Mouse (Mus musculus) liver, postnatal 0 days (tissue): ENCODE data around the gene Taf3. TPM values are rescaled to one million over a fixed set of nuclear protein-coding genes. Genes with fewer than 3 reads are reported as not detected.

Source experiments
- ATAC-seq: fragments of 200-750 bp; cut with Nextera tagmentation; 2 replicates; pipeline ENCODE4 v1.8.0; 2017; ENCODE audit warnings: mild to moderate bottlenecking, moderate library complexity
- DNase-seq: peaks from one replicate; pipeline ENCODE4 v3.0.0-alpha.2; 2016
- H3K27ac ChIP-seq: fragments of 300-500 bp; sonication (generic); 2 replicates; pipeline ENCODE4 v1.5.1; 2014; ENCODE audit warnings: antibody characterized with exemption, moderate library complexity, mild to moderate bottlenecking, low read depth
- H3K27me3 ChIP-seq: fragments of 300-500 bp; sonication (generic); 2 replicates; pipeline ENCODE4 v1.6.1; 2014; ENCODE audit warnings: low read length, control low read depth, mixed read lengths; ENCODE audit not compliant: insufficient read depth
- H3K36me3 ChIP-seq: fragments of 300-500 bp; sonication (generic); replicated peaks from 2 replicates; pipeline ENCODE4 v1.6.1; 2014; ENCODE audit warnings: mild to moderate bottlenecking, control low read depth, low read length, moderate library complexity, mixed read lengths; ENCODE audit not compliant: insufficient read depth
- H3K4me1 ChIP-seq: fragments of 300-500 bp; sonication (generic); 2 replicates; pipeline ENCODE4 v1.6.1; 2014; ENCODE audit warnings: antibody characterized with exemption, mild to moderate bottlenecking, control low read depth; ENCODE audit not compliant: insufficient read depth
- H3K4me2 ChIP-seq: fragments of 300-500 bp; sonication (generic); 2 replicates; pipeline ENCODE4 v1.6.1; 2014; ENCODE audit warnings: low read depth, mild to moderate bottlenecking, low read length, moderate library complexity, mixed read lengths
- H3K4me3 ChIP-seq: fragments of 300-500 bp; sonication (generic); 2 replicates; pipeline ENCODE4 v1.5.1; 2014; ENCODE audit warnings: low read depth, low read length
- H3K9ac ChIP-seq: fragments of 300-500 bp; sonication (generic); replicated peaks from 2 replicates; pipeline ENCODE4 v1.6.1; 2014; ENCODE audit warnings: mild to moderate bottlenecking, moderate library complexity
- H3K9me3 ChIP-seq: fragments of 300-500 bp; sonication (generic); 2 replicates; pipeline ENCODE4 v1.6.1; 2016; ENCODE audit warnings: mild to moderate bottlenecking, control low read depth, low read length, mixed read lengths
- CTCF ChIP-seq: sonication (generic); IDR thresholded peaks from 2 replicates; pipeline ENCODE4 v1.5.1; 2016; ENCODE audit warnings: antibody characterized with exemption, low read depth
- EP300 ChIP-seq: IDR thresholded peaks from 2 replicates; pipeline ENCODE4 v1.6.1; 2016; ENCODE audit warnings: antibody characterized with exemption, low read depth, mild to moderate bottlenecking
- WGBS: fragments of 180-500 bp; shearing (Covaris S2); extraction: QIAGEN DNeasy Blood & Tissue Kit; methylation state at CpG from one replicate; pipeline ENCODE4 v1.1.7; 2014; ENCODE audit not compliant: insufficient replicate concordance; 5-methylcytosine and 5-hydroxymethylcytosine counted together
- polyA plus RNA-seq: library from polyadenylated mRNA; unstranded; fragments of >200 nt; fragmentation: Nextera tagmentation; extraction: Ambion mirVana; gene quantifications from 2 replicates; pipeline ENCODE4 v1.2.1, GENCODE M21; 2015

Gene Taf3
- polyA plus RNA-seq, 1 experiment from 2014 or later: 5.7 TPM

- no peak overlapping the region for H3K27ac ChIP-seq
- 76% methylated on average over 6 of the region's 6 CpGs for WGBS
- H3K4me2 ChIP-seq: no peak overlapping the region
- peaks cover 6% of the 10 kb centered on the region; the same call in 1 of the 2 replicates for H3K4me1 ChIP-seq
- no peak overlapping the region for H3K9ac ChIP-seq
- DNase-seq (no peak), ATAC-seq (no peak)
- H3K4me3 ChIP-seq: no peak overlapping the region
- TF ChIP-seq EP300 (no peak), CTCF (no peak)
- no peaks in the 10 kb centered on the region for H3K9me3 ChIP-seq
- H3K36me3 ChIP-seq: no peaks in the 10 kb centered on the region
- H3K27me3 ChIP-seq: no peaks in the 10 kb centered on the region
Observed at GRCm38 (mm10) chr2:9958011-9958410, 90.4 kb downstream of the Taf3 start.

DNA sequence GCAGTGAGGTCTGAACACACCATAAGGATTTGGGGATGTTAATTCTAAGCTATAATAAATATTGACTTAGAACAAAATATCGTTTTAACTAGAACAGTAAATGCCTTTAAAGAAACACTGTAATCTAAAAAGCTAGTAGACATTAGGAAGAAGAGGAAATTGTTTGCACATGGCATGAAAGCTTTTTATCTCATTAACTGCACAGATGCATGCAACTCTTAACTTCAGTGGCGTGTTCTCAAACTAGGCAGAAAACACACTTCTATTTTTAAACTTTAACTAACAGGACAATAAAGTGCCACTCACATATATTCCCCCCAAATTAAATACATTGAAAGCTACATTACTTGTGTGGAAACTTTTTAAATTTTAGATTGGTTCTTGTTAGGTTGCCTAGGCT is 91.8 kb downstream of the Taf3 start:
- TF ChIP-seq EP300 (no peak), CTCF (no peak)
- no peak for ATAC-seq

GRCm38 (mm10) chr2:9955576-9956535 is 92.5 kb downstream of the Taf3 start:
- Histone ChIP-seq H3K4me2 (no peak overlapping the region), H3K9ac (no peak overlapping the region), H3K4me3 (no peak overlapping the region), H3K4me1 (peaks cover 6% of the 10 kb centered on the region; the same call in 1 of the 2 replicates), H3K36me3 (no peaks in the 10 kb centered on the region; the same call in 1 of the 2 replicates), H3K27me3 (no peaks in the 10 kb centered on the region), H3K27ac (no peak overlapping the region), H3K9me3 (no peaks in the 10 kb centered on the region)
- 62% methylated on average over 9 of the region's 9 CpGs for WGBS
- ATAC-seq: no peak
- no peak for DNase-seq
- TF ChIP-seq CTCF (no peak), EP300 (no peak)

More for the DNA sequence above, 91.8 kb downstream of the Taf3 start:
- no peaks in the 10 kb centered on the region for H3K27me3 ChIP-seq
- no peak overlapping the region for H3K4me3 ChIP-seq
- H3K9ac ChIP-seq: no peak overlapping the region
- H3K36me3 ChIP-seq: no peaks in the 10 kb centered on the region; the same call in 1 of the 2 replicates
- peaks cover 6% of the 10 kb centered on the region; the same call in 1 of the 2 replicates for H3K4me1 ChIP-seq
- no peak overlapping the region for H3K4me2 ChIP-seq
- H3K9me3 ChIP-seq: no peaks in the 10 kb centered on the region
- 45% methylated on average over 2 of the region's 2 CpGs for WGBS
- no peak for DNase-seq
- H3K27ac ChIP-seq: no peak overlapping the region

DNA sequence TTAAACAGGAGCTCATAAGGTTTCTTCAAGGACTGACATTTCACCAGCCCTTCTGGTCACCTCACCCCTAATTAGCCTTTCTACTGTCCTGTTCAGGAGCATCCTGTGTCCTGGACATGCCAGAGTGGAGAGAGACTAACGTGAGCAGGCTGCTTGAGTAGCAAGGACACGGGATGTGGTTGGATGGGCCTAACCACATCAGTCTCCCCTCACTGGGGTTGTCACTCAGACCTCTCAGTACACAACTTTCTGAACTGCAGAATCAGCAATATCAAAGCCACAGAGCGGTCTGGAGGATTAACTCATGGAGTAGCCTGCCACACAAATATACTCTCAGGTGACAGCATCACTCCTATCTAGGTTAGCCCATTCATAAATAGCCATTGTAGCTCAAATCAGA is 101.7 kb downstream of the Taf3 start:
- no peaks in the 10 kb centered on the region for H3K36me3 ChIP-seq
- WGBS: 56% methylated on average over 3 of the region's 3 CpGs
- H3K9ac ChIP-seq: no peak overlapping the region
- H3K27ac ChIP-seq: no peak overlapping the region
- no peak for DNase-seq
- no peak for TF ChIP-seq EP300
- no peak for TF ChIP-seq CTCF
- H3K4me2 ChIP-seq: no peak overlapping the region
- H3K9me3 ChIP-seq: no peaks in the 10 kb centered on the region
- no peak overlapping the region for H3K4me3 ChIP-seq
- H3K27me3 ChIP-seq: no peaks in the 10 kb centered on the region
- H3K4me1 ChIP-seq: no peaks in the 10 kb centered on the region
- ATAC-seq: no peak

DNA sequence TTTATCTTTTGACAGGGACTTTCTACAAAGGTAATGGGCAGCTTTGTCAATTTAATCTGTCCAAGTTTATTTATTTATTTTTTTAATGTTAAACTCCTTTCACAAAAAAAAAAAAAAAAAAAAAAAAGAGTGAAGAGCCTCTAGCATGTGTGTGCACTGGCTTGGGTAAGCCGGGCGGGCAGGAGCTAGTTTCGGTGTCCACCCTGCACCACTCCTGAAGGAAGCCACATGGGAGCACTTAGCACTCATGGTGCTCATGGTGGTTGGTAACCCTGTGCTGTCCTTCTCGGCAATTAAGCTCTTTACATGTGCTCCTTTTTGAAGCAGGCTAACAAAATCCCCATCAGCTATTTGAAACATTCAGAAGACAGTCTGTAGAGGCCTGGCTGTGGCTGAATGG is 102.8 kb downstream of the Taf3 start:
- Histone ChIP-seq H3K27me3 (no peaks in the 10 kb centered on the region), H3K4me1 (no peaks in the 10 kb centered on the region), H3K4me3 (no peak overlapping the region), H3K36me3 (0 out of 2 replicates have a peak, but pooled peaks cover 2% of the 10 kb centered on the region), H3K27ac (no peak overlapping the region), H3K9ac (no peak overlapping the region), H3K9me3 (no peaks in the 10 kb centered on the region), H3K4me2 (no peak overlapping the region)
- DNase-seq: no peak
- TF ChIP-seq CTCF (no peak), EP300 (no peak)
- ATAC-seq: no peak
- 77% methylated on average over 4 of the region's 4 CpGs for WGBS

DNA sequence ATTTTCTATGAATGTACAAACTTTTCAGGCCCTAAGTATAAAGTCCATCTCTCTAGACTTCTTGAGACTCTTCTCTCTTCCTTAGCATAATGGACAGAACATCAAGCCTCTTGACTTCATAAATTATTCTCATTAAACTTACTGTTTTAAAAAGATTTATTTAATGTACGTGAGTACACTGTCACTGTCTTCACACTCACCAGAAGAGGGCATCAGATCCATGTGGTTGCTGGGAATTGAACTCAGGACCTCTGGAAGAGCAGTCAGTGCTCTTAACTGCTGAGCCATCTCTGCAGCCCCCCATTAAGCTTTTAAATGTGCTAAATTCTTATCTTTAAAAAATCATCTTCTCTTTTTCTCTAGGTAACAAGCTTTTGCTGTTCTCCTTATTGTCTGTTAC is 105.4 kb downstream of the Taf3 start:
- Histone ChIP-seq H3K4me2 (no peak overlapping the region), H3K4me1 (no peaks in the 10 kb centered on the region), H3K9ac (no peak overlapping the region), H3K27me3 (no peaks in the 10 kb centered on the region), H3K36me3 (0 out of 2 replicates have a peak, but pooled peaks cover 4% of the 10 kb centered on the region), H3K9me3 (no peaks in the 10 kb centered on the region), H3K27ac (no peak overlapping the region), H3K4me3 (no peak overlapping the region)
- DNase-seq: no peak
- TF ChIP-seq EP300: no peak
- peak; percentile 38 for TF ChIP-seq CTCF
- no peak for ATAC-seq
- WGBS: 64% methylated on average over 1 of the region's 1 CpGs
